Mouse (Mus musculus) CH12.LX (cell line): Measurements from ENCODE around the gene Golgb1.

ENCODE experiments used
- CTCF ChIP-seq, 2 experiments: IDR thresholded peaks in 1 of 2; conservative IDR thresholded peaks in 1 of 2; 2 replicates each; pipeline ENCODE4 v1.5.1; 2011 to 2012; ENCODE audit warnings: low read depth in 2 of 2, low read length in 2 of 2, improper control_type of control experiment in 1 of 2, inconsistent platforms in 1 of 2, mild to moderate bottlenecking in 1 of 2, moderate library complexity in 1 of 2
- MEF2A ChIP-seq: IDR thresholded peaks from 2 replicates; pipeline ENCODE4 v1.6.1; 2014; ENCODE audit warnings: low read depth, mild to moderate bottlenecking, inconsistent platforms, low read length, improper control_type of control experiment, borderline replicate concordance
- MYC ChIP-seq: IDR thresholded peaks from 2 replicates; pipeline ENCODE4 v1.6.1; 2011; ENCODE audit warnings: low read depth, mild to moderate bottlenecking, improper control_type of control experiment, low read length

GRCm38 (mm10) chr16:36903156-36903555 lies 28.2 kb downstream of the Golgb1 start:
- TF ChIP-seq CTCF (conservative IDR thresholded peaks at IDR 0.05 in 1 of 2, IDR thresholded peaks at IDR 0.05 in 1 of 2; ENCODE audit: low read depth in 2 of 2, low read length in 2 of 2) (no peak), MYC (no peak), MEF2A (no peak)
